Mouse (Mus musculus) liver, adult (tissue): ENCODE data around the gene Gm13539.
"Not testable (repeated sequence)": the region's sequence is repeated elsewhere in the genome, so short reads cannot be mapped to it uniquely, and the experiment has no call there.

ENCODE experiments used
- GATA4 ChIP-seq: IDR thresholded peaks from 2 replicates; pipeline ENCODE4 v1.6.1; 2014; ENCODE audit warnings: mild to moderate bottlenecking, low read length; ENCODE audit not compliant: insufficient replicate concordance

Gene Gm13539

GRCm38 (mm10) chr2:25781957-25782356 is at the start of gene Gm13539:
Gm13539 (plus strand) TSS chr2:25782257.
- TF ChIP-seq GATA4, result no peak

GRCm38 (mm10) chr2:25733199-25733930 is 48.7 kb upstream of the Gm13539 start:
- no peak for TF ChIP-seq GATA4

GRCm38 (mm10) chr2:25736709-25737108 is 45.3 kb upstream of the Gm13539 start, which contains the start of gene Obp2b:
Obp2b (plus strand) TSS chr2:25737009.
- not testable (repeated sequence) for TF ChIP-seq GATA4

GRCm38 (mm10) chr2:25741671-25742070 is 40.4 kb upstream of the Gm13539 start:
- no peak for TF ChIP-seq GATA4

GRCm38 (mm10) chr2:25754201-25754600 is 27.9 kb upstream of the Gm13539 start:
- no peak for TF ChIP-seq GATA4

- no peak for TF ChIP-seq GATA4
These were observed 23.9 kb upstream of the Gm13539 start for GRCm38 (mm10) chr2:25758064-25758625.

- no peak for TF ChIP-seq GATA4
These were observed 16.8 kb upstream of the Gm13539 start, which contains the start of gene Lcn3 for GRCm38 (mm10) chr2:25765269-25765668. Lcn3 (plus strand) TSS chr2:25765569.

- no peak for TF ChIP-seq GATA4
These were observed 14.3 kb upstream of the Gm13539 start for GRCm38 (mm10) chr2:25767764-25768163.

- no peak for TF ChIP-seq GATA4
These were observed 8.6 kb upstream of the Gm13539 start for GRCm38 (mm10) chr2:25773507-25773906.

GRCm38 (mm10) chr2:25774640-25775039 is 7.4 kb upstream of the Gm13539 start:
- TF ChIP-seq GATA4, result no peak

GRCm38 (mm10) chr2:25775991-25776390 is 6.1 kb upstream of the Gm13539 start:
- no peak for TF ChIP-seq GATA4

GRCm38 (mm10) chr2:25776717-25777116 is 5.3 kb upstream of the Gm13539 start, which contains the start of gene Lcn11:
Lcn11 (plus strand) TSS chr2:25777017.
- TF ChIP-seq GATA4, result no peak

- no peak for TF ChIP-seq GATA4
These were observed 3.0 kb upstream of the Gm13539 start for GRCm38 (mm10) chr2:25779076-25779475.

- no peak for TF ChIP-seq GATA4
These were observed 1.1 kb upstream of the Gm13539 start for GRCm38 (mm10) chr2:25780921-25781320.

GRCm38 (mm10) chr2:25785573-25786322 is 3.7 kb downstream of the Gm13539 start:
- TF ChIP-seq GATA4, result no peak

- TF ChIP-seq GATA4, result no peak
These were observed 7.0 kb downstream of the Gm13539 start for GRCm38 (mm10) chr2:25789092-25789491.
